Mouse (Mus musculus): Measurements from ENCODE around the gene Olfr875.
A peak's percentile ranks its signal among the peaks of the same experiment; 100 is the strongest.
"Not testable (repeated sequence)": the region's sequence is repeated elsewhere in the genome, so short reads cannot be mapped to it uniquely, and the experiment has no call there.

Olfr875 gene

DNA sequence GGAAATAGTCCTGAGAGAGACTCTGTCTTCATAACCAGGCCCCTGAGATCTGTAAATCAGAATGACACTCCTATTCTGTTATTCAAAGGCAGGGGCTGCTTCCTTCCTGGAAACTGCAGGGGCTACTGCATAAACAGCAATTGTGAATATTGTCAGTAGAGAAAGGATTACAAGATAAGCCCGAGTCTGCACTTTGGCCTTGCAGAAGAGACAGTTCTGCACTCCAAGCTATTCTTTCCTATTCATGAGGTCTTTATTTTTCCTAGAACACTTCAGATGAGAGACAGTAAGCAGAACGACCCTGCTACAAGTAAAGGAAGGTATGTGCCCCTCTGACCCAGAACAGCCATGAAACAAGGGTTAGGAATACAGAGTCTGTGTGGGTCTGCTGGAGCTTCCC is at the start of gene Olfr875:
Gene Olfr875 (plus strand): TSS at position 99 of the 400 bp plus-strand sequence.
- DNase-seq, result no peak

DNA sequence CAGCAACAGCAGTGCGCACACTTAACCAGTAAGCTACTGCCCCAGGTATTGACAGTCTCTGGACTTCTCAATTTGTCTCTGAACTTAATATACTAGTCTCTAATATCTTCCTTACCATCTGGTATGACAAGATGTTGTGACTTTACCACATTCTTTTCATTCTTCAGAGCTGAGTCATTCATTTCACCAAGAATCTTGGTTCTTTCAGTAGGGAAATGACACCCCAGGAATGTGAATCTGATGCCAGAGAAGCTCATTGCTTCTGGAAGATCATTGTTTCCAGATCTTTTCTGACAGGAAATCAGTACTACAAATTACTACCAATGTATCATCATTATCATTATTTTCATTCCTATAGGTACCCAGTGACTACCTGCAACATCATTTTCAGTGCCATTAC is 37.3 kb upstream of the Olfr875 start:
- no peak for DNase-seq

DNA sequence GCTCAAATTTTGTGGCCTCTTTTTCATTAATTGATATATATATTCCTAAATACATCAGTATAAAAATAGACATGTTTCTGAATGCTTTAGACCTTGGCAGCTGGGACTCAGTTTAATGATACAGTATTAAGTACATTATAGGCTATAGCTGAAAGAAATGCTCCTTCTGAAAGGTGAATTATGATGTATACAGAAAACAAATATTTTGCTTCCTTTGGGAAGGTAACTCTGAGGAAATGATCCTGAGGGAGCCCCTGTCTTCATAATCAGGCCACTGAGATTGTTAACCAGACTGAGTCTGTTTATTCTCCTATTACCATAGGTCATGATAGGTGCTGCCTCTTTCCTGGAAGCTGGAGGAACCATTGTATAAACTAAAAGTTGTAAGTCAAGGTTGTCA is 26.9 kb upstream of the Olfr875 start, which contains the start of gene Olfr874:
Gene Olfr874 (plus strand): TSS at position 301 of the 400 bp plus-strand sequence.
- no peak for DNase-seq

DNA sequence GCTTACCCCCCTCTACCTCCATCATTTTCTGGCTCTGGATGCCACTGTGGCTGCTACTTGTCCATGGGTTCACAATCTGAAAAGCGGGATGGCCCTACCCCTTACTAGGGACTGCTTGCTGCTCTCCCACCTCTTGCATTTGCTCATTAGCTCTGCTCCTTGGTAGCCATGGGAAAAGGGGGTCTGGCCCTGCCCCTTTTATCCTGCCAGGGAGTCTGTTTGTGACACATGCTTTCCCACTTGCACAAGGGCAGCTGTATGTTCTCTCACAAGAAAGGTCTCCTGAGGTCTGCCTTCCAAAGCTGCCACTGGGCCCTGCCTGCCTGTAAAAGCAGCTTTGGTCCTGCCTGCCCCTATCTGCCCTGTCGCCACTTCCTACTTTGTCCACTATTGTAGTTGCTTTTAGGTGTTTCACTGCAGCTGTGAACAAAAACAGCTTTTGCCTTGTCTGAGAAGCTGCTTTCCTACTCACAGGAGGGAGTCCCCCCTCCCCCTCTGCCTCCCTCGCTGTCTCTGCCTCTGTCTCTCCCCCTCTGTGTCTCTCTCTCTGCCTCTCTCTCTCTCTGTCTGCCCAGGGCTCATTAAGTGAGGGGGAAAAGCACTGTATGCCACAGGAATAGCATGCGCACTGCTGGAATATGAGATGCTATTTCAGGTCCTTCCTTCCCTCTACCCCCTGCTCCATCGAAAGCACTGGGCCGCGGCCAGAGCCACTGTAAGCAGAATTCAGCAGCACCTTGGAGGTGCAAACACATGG is 21.2 kb upstream of the Olfr875 start:
- DNase-seq, result no peak

DNA sequence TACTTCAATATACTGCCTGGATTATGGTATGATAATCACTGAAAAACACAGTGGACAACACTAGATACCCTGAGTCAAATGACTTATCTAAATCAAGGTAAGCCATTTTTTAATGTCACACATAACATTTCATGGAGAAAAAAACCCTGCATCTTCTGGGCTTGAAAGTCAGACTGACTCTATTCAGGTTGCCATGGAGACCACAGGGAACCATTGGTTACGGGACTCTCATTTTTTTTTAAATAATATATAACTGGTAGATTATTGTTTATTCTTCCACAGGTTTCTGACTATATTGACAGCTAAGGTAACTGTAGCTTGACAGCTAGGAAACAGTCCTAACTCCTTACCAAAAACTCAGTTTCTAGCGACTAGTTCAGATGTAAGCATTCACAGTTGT is 20.2 kb upstream of the Olfr875 start:
- DNase-seq, result no peak

DNA sequence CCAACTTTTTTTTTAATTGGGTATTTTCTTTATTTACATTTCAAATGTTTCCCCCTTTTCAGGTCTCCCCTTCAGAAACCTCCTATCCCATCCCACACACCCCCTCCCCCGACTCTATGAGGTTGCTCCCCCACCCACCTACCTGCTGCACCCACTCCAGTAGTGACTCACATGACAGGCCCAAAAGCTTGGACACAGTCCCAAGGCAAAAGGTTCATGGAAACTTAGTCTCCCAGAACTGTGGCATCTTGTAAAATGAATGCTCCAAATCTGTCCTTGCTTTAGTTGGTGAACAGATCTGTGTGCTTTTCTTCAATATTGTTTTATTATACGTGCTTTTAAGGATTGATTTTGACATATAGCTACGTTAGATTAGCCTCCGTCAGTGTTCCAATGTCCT is 19.7 kb upstream of the Olfr875 start:
- no peak for DNase-seq

DNA sequence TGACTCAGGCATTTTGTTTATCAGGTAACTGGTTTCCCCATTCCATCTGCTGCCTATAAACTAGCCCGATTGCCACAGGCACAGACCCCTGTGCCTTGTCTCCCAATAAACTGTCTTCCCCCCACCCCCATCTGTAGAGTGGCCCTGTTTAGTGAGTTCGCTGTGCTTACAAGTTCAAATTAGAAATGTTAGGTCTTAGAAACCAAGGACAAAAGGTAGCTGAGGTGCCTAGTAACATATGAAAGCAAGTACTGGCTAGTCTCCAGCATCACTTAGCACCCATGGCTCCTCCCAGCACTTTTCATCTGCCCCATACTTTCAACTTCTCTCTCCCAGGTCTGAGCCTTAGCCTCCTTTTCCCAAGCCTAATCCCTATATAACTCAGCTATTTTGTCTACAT is 9.9 kb upstream of the Olfr875 start:
- DNase-seq, result no peak

DNA sequence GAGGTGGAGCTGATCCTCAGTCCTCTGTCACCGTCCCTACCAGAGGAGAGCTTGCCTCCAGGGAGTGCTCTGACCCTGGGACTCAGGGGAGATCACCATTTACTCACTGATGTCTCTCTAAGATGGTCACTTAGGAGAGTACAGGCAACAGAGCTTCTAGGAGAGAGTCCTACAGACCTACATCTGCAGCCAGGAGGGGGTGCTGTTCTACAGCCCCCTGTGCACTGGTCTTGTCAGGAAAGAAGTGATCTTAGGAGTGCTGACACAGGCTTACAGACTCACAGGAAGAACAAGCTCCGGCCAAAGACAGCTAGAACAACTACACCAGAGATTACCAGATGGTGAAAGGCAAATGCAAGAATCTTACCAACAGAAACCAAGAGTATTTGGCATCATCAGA is 9.1 kb upstream of the Olfr875 start:
- peak in 1 of 2 experiments; percentile 3 for DNase-seq

DNA sequence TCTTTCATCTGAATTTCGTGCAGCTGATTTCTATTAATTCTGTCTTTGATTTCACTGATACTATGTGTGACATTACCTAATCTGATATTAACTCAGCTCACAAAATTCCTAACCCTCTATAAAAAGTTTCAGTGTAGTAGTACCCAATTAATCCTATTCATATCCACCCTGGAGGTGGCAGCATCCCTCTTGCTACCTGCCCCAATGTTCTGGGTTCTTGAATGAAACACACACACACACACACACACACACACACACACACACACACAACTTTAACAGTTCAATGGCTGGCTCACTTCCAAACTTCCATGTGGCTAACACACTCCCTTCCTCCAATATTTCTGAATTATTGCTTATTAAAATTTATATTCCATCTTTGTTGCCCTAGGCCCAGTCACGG is 996 bp upstream of the Olfr875 start:
- DNase-seq, result no peak

DNA sequence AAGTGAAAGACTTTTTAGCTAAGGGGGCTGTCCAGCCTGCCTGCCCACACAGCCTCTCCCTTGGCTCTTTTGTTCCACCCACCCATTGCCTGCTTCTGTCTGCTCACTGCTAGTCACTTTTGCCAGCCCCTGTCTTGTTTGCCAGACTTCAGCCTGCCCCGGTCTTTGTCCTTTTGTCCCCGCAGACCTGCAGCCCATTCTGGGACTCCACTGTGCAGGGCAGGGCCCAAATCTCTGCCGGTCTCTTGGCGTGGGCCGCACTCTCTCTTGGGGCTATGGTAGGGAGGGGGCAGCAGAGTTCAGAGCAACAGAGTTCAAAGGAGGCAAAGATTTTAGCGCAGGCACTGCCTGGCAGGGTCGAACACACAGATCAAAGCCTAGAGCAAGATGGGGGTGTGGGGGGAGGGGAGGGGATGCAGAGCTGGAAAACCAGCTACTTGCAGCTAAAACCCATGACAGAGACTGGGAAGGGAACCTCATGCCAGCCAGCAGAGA is 11.2 kb downstream of the Olfr875 start:
- peak; percentile 10 to 43 for DNase-seq

DNA sequence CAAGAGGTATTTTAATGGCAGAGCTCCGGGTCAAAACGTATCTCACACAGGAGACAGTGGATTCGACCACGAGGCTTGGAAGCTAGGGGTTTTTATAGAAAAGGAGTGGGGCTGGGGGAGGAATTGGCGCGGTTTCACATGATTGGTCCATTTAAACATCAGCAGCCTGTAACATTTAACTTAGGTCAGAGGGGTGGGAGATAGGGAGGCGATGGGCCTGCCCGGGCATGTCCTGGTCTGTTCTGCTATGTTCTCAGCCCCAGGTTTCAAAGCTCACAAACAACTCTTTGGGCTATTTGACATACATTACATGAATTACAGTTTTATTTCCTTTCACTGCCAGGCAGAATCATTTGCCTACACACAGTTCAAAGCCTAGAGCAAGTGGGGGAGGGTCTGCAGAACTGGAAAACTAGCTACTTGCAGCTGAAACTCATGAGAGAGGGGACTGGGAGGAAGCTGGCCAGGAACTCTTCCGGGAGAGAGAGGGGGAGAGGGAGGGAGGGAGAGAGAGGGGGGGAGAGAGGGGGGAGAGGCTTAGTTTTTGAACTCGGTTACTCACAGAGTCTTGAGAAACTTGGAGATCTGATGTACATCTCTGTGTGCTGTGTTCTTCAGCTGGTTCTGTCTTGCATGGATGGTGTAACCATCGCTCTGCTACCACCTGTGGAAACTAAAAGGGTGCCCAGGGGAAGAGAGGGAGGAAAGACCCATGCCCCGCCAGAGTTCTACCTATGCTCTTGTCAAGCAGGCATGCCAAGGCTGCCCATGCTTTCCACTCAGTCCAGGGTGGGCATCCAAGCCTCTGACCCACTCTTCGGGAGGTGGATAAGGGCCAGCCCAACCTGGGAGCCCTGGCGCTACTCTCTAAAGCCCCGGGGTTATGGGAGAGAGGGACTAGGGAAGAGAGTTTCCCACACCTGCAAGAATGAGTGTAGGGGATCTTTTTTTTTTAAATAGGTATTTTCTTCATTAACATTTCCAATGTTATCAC is 12.0 kb downstream of the Olfr875 start:
- not testable (repeated sequence) for DNase-seq

DNA sequence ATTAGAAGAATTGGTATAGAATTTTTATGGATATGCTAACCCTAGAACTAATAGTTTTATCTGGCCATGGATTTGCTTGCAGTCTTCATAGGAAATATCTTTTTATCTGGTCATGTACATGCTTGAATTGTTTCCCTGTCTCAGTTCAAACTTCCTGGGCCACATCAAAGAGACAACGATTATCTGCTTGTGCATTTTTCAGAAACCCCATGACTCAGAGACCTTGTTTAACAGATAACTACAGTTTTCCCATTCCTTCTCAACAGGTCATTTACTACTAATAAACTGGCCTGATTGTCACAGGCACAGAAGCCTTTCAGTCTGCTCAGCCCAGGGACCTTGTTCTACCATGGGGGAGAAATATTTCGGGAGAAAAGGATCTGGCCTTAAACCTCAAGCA is 14.8 kb downstream of the Olfr875 start:
- DNase-seq, result no peak

DNA sequence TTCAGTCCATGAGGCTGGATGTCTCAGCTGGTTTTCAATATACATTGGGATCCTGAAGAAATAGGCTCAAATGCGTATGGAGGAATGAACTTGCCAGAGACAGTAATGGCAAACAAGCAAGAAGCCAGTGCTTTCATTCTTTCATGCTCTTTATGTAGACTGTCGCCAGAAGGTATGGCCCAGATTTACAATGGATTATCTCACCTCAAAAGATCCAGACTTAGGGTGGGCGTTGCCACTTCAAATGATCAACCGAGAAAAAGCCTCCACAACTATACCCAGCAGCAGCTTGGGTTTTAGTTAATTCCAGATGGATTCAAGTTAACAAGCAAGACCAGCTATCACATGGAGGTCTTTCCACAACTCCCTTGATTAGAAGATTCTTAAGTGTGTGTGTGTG is 30.4 kb downstream of the Olfr875 start:
- no peak for DNase-seq

DNA sequence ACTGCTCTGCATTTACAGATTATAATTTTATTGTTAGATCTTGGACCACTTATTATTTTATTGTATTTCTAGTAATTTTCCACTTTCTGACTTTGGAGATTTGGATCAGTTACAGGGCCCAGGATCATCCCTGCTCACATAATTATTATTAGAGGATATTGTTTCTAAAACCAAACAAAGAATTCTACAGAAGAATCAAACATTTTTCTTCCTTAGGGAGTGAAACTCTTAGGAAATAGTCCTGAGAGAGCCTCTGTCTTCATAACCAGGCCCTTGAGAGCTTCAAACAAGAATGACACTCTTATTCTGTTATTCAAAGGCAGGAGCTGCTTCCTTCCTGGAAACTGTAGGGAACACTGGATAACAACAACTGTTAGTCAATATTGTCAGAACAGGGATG is 31.1 kb downstream of the Olfr875 start, which contains the start of gene Olfr876:
Gene Olfr876 (plus strand): TSS at position 301 of the 400 bp plus-strand sequence.
- DNase-seq, result no peak

DNA sequence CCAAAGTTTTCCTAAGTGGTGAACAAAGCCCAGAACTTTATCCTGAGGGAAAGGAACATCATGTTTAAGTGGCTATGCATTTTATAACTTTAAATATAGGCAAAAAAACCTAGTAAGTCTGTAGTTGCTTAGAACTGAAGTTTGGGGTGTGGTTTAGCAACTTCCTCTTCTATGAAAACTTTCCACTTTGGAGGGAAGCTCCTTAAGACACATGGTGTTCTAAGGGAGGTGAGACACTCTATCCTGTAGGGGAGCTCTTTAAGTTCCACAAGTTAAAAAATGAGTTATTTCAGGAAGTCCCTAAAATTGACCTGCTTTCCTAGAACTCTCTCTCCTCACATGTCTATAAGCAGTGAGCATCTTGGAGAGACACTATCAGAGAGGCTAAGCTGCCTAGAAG is 35.6 kb downstream of the Olfr875 start:
- DNase-seq, result no peak

DNA sequence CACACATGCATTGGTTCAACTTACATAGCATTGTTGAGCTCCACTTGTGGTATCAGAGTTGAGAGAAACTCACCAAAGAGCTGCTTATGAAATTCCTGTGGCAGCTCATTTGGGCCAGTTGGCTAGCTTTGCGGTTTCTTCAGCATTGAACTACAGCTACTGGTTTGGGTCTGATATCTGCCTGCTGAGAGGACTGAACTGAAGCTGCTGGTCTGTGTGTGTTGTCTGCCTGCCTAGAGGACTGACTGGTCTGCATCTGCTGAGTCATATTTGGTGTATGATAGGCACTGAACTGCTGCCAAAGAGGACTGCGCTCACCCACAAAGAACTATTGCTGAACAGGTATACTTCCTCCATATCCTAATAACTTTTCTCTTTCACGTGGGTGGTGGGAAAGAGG is 36.8 kb downstream of the Olfr875 start:
- DNase-seq, result no peak

DNA sequence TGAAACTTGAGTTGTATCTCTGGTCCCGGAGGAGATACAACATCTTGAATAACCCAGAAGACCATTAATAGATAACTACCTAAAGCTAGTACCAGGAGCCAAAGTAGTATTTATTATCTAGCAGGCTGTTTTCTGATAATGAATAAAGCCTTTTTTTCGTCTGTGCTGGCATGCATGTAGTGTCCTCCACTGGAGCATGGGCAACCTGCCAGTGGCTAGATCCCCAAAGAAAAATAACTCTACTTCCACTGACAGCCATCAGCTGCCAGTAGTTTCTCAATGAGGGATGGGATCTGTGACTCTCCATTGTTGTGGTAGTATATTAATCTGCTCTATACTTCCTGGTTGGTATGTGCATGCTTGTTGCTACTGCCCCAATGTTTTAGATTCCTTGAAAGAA is 37.3 kb downstream of the Olfr875 start:
- no peak for DNase-seq

DNA sequence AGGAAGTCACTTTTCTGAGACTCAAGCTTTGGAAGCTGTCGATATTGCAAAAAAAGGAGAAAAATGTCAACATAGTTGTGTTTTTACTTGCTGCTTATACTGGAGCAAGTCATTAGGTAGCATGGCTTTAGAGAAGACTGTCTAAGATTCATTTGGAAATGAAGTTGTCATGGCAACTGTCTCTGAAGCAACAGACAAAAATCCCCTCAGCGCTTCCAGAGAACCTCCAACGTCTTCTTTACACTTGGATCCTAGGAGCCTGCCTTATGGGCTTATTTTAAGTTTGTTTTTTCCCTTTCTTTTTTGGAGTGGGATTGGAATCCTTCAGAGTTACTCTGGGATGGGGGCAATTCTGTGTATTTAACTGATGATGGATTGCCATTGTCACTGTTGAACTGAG is 43.0 kb downstream of the Olfr875 start:
- no peak for DNase-seq
